Mouse (Mus musculus): ENCODE measurements around the gene Tbc1d23. TPM values are rescaled to one million over a fixed set of nuclear protein-coding genes. Genes with fewer than 3 reads are reported as not detected.

Gene Tbc1d23
- total and polyA plus RNA-seq, 2 experiments from 2014 or later: 33.5 to 89.1 TPM

DNA sequence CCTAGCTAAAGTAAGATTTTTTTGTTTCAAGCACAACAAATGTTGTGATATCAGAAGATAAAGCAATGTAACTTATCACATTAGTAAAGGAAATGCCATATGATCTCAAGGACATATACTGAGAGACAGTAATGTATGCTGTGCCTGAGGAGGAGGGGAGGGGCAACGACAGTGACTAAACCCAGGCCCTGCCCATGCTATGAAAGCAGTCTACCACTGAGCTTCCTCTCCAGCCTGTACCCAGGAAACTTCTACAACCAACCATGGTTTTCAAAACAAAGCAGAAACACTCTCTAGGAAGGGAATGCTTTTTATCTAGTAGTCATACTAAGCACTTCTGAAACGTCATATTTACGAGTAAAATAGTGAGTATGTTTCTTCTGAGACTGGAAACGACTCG lies 68.5 kb downstream of the Tbc1d23 start:
- no peak overlapping the region for H3K4me3 ChIP-seq (ENCODE audit: low read depth, low read length)
- H3K4me2 ChIP-seq (ENCODE audit: low read depth): no peak overlapping the region
- DNase-seq (no peak), ATAC-seq (no peak)
- H3K9ac ChIP-seq: no peak overlapping the region
- no peak overlapping the region for H3K27ac ChIP-seq (ENCODE audit: low read depth, low read length)
- no peaks in the 10 kb centered on the region for H3K9me3 ChIP-seq (ENCODE audit: low read length)
- no peak for TF ChIP-seq CTCF (IDR thresholded peaks at IDR 0.05; ENCODE audit: low read depth)
- H3K27me3 ChIP-seq (ENCODE audit: insufficient read depth, low read length): no peaks in the 10 kb centered on the region
- peaks cover 5% of the 10 kb centered on the region; the same call in 1 of the 2 replicates for H3K4me1 ChIP-seq (ENCODE audit: insufficient read depth)
- whole genome bisulfite sequencing: 93% methylated on average over 5 of the region's 5 CpGs
- H3K36me3 ChIP-seq (ENCODE audit: insufficient read depth): peaks cover 25% of the 10 kb centered on the region

GRCm38 (mm10) chr16:57159835-57160234 lies 71.5 kb downstream of the Tbc1d23 start:
- H3K9me3 ChIP-seq (ENCODE audit: low read length): no peaks in the 10 kb centered on the region
- H3K4me3 ChIP-seq (ENCODE audit: low read depth, low read length): no peak overlapping the region
- H3K9ac ChIP-seq: no peak overlapping the region
- DNase-seq (no peak), ATAC-seq (no peak)
- no peak overlapping the region for H3K27ac ChIP-seq (ENCODE audit: low read depth, low read length)
- H3K4me1 ChIP-seq (ENCODE audit: insufficient read depth): no peaks in the 10 kb centered on the region
- no peaks in the 10 kb centered on the region for H3K27me3 ChIP-seq (ENCODE audit: insufficient read depth, low read length)
- TF ChIP-seq CTCF (IDR thresholded peaks at IDR 0.05; ENCODE audit: low read depth): no peak
- peaks cover 38% of the 10 kb centered on the region for H3K36me3 ChIP-seq (ENCODE audit: insufficient read depth)
- 66% methylated on average over 7 of the region's 7 CpGs for WGBS
- H3K4me2 ChIP-seq (ENCODE audit: low read depth): no peak overlapping the region

DNA sequence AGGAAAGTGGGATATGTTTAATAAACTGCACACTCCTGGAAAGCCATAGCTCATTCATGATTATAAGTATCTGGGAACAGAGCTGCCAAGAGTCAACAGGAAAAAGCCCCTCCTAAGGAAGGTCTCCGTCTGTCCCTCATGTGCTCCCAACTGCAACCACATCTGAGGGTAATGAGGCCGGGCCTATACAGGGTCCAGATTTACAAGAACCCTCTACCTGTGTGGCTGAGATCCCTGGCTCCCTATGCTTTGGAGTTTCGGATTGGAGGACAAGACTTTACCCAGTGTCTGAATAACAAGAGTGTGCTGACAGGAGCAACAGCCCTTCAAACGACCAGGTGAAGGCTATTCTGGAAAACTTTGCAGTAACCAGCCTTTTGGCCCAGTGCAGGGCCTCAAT lies 73.6 kb downstream of the Tbc1d23 start:
- H3K27me3 ChIP-seq (ENCODE audit: insufficient read depth, low read length): no peaks in the 10 kb centered on the region
- no peak for TF ChIP-seq CTCF (IDR thresholded peaks at IDR 0.05; ENCODE audit: low read depth)
- H3K36me3 ChIP-seq (ENCODE audit: insufficient read depth): peaks cover 46% of the 10 kb centered on the region
- H3K9me3 ChIP-seq (ENCODE audit: low read length): no peaks in the 10 kb centered on the region
- H3K4me2 ChIP-seq (ENCODE audit: low read depth): no peak overlapping the region
- H3K27ac ChIP-seq (ENCODE audit: low read depth, low read length): no peak overlapping the region
- H3K4me1 ChIP-seq (ENCODE audit: insufficient read depth): no peaks in the 10 kb centered on the region
- ATAC-seq (no peak), DNase-seq (no peak)
- H3K4me3 ChIP-seq (ENCODE audit: low read depth, low read length): no peak overlapping the region
- 79% methylated on average over 4 of the region's 4 CpGs for WGBS
- no peak overlapping the region for H3K9ac ChIP-seq

DNA sequence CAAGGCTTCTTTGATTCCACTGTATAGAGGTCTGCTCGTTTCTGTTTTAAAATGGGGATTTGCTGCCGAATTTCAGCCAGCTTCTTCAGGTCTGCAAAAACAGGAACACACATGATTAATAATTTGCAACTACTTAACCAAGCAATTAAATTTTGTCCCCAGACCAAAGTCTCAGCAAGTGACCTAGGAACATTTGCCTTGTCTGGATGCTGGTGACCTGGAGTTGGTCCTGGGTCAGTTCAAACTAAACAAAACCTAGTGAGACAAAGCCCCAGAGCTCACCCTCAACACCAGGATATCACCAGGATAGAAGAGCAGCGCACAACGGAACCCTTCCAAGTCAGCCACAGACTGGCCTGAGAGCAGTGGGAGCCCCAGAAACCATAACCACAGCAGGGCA lies 74.2 kb downstream of the Tbc1d23 start:
- Histone ChIP-seq H3K9me3 (ENCODE audit: low read length) (no peaks in the 10 kb centered on the region), H3K36me3 (ENCODE audit: insufficient read depth) (peaks cover 52% of the 10 kb centered on the region), H3K4me3 (ENCODE audit: low read depth, low read length) (no peak overlapping the region), H3K27ac (ENCODE audit: low read depth, low read length) (no peak overlapping the region), H3K4me1 (ENCODE audit: insufficient read depth) (no peaks in the 10 kb centered on the region), H3K27me3 (ENCODE audit: insufficient read depth, low read length) (no peaks in the 10 kb centered on the region), H3K9ac (no peak overlapping the region), H3K4me2 (ENCODE audit: low read depth) (no peak overlapping the region)
- TF ChIP-seq CTCF (IDR thresholded peaks at IDR 0.05; ENCODE audit: low read depth): no peak
- no peak for DNase-seq
- WGBS: 89% methylated on average over 4 of the region's 4 CpGs
- ATAC-seq: no peak

GRCm38 (mm10) chr16:57155899-57156298 lies 75.4 kb downstream of the Tbc1d23 start:
- peaks cover 57% of the 10 kb centered on the region for H3K36me3 ChIP-seq (ENCODE audit: insufficient read depth)
- no peak for ATAC-seq
- H3K27me3 ChIP-seq (ENCODE audit: insufficient read depth, low read length): no peaks in the 10 kb centered on the region
- H3K27ac ChIP-seq (ENCODE audit: low read depth, low read length): no peak overlapping the region
- TF ChIP-seq CTCF (IDR thresholded peaks at IDR 0.05; ENCODE audit: low read depth): no peak
- no peak overlapping the region for H3K4me3 ChIP-seq (ENCODE audit: low read depth, low read length)
- H3K9me3 ChIP-seq (ENCODE audit: low read length): no peaks in the 10 kb centered on the region
- DNase-seq: no peak
- no peak overlapping the region for H3K4me2 ChIP-seq (ENCODE audit: low read depth)
- H3K4me1 ChIP-seq (ENCODE audit: insufficient read depth): no peaks in the 10 kb centered on the region
- H3K9ac ChIP-seq: no peak overlapping the region

GRCm38 (mm10) chr16:57151437-57151836 lies 79.9 kb downstream of the Tbc1d23 start:
- DNase-seq (no peak), ATAC-seq (no peak)
- H3K4me3 ChIP-seq (ENCODE audit: low read depth, low read length): no peak overlapping the region
- no peaks in the 10 kb centered on the region for H3K27me3 ChIP-seq (ENCODE audit: insufficient read depth, low read length)
- H3K4me1 ChIP-seq (ENCODE audit: insufficient read depth): no peaks in the 10 kb centered on the region
- no peak overlapping the region for H3K9ac ChIP-seq
- H3K27ac ChIP-seq (ENCODE audit: low read depth, low read length): no peak overlapping the region
- TF ChIP-seq CTCF (IDR thresholded peaks at IDR 0.05; ENCODE audit: low read depth): no peak
- 97% methylated on average over 4 of the region's 4 CpGs for WGBS
- H3K4me2 ChIP-seq (ENCODE audit: low read depth): no peak overlapping the region
- peaks cover 40% of the 10 kb centered on the region for H3K36me3 ChIP-seq (ENCODE audit: insufficient read depth)
- H3K9me3 ChIP-seq (ENCODE audit: low read length): no peaks in the 10 kb centered on the region

GRCm38 (mm10) chr16:57144741-57145140 lies 86.6 kb downstream of the Tbc1d23 start:
- DNase-seq (no peak), ATAC-seq (no peak)
- peaks cover 43% of the 10 kb centered on the region for H3K36me3 ChIP-seq (ENCODE audit: insufficient read depth)
- H3K4me2 ChIP-seq (ENCODE audit: low read depth): no peak overlapping the region
- no peak overlapping the region for H3K4me3 ChIP-seq (ENCODE audit: low read depth, low read length)
- no peak for TF ChIP-seq CTCF (IDR thresholded peaks at IDR 0.05; ENCODE audit: low read depth)
- H3K27me3 ChIP-seq (ENCODE audit: insufficient read depth, low read length): no peaks in the 10 kb centered on the region
- H3K9me3 ChIP-seq (ENCODE audit: low read length): no peaks in the 10 kb centered on the region
- no peak overlapping the region for H3K9ac ChIP-seq
- WGBS: 94% methylated on average over 5 of the region's 5 CpGs
- H3K27ac ChIP-seq (ENCODE audit: low read depth, low read length): no peak overlapping the region
- H3K4me1 ChIP-seq (ENCODE audit: insufficient read depth): no peaks in the 10 kb centered on the region

- Histone ChIP-seq H3K36me3 (ENCODE audit: insufficient read depth) (peaks cover 18% of the 10 kb centered on the region), H3K9me3 (ENCODE audit: low read length) (no peaks in the 10 kb centered on the region), H3K27ac (ENCODE audit: low read depth, low read length) (no peak overlapping the region), H3K4me3 (ENCODE audit: low read depth, low read length) (no peak overlapping the region), H3K27me3 (ENCODE audit: insufficient read depth, low read length) (no peaks in the 10 kb centered on the region), H3K4me2 (ENCODE audit: low read depth) (no peak overlapping the region), H3K9ac (no peak overlapping the region), H3K4me1 (ENCODE audit: insufficient read depth) (no peaks in the 10 kb centered on the region)
- ATAC-seq (no peak), DNase-seq (no peak)
- 94% methylated on average over 6 of the region's 6 CpGs for WGBS
- no peak for TF ChIP-seq CTCF (IDR thresholded peaks at IDR 0.05; ENCODE audit: low read depth)
These were observed 97.7 kb downstream of the Tbc1d23 start for GRCm38 (mm10) chr16:57133611-57134010.
